Mouse (Mus musculus): ENCODE data around the gene Ccdc141. TPM values are rescaled to one million over a fixed set of nuclear protein-coding genes. Genes with fewer than 3 reads are reported as not detected.

Ccdc141 gene
- polyA plus RNA-seq, 1 experiment from 2014 or later: 8.4 TPM

- H3K4me3 ChIP-seq (ENCODE audit: low read depth, low read length): no peak overlapping the region
- H3K4me2 ChIP-seq: no peak overlapping the region
- H3K27ac ChIP-seq (ENCODE audit: low read depth): no peak overlapping the region
- no peaks in the 10 kb centered on the region for H3K9me3 ChIP-seq (ENCODE audit: low read depth, low read length)
- ATAC-seq (ENCODE audit: insufficient read depth): no peak
- no peaks in the 10 kb centered on the region for H3K27me3 ChIP-seq (ENCODE audit: insufficient read depth, low read length)
- no peak for TF ChIP-seq CTCF (IDR thresholded peaks at IDR 0.05; ENCODE audit: low read depth)
- H3K36me3 ChIP-seq (ENCODE audit: insufficient read depth): no peaks in the 10 kb centered on the region
- no peak for DNase-seq
- H3K4me1 ChIP-seq (ENCODE audit: insufficient read depth): no peaks in the 10 kb centered on the region
- no peak overlapping the region for H3K9ac ChIP-seq
- WGBS: 18% methylated on average over 5 of the region's 5 CpGs
Observed at GRCm38 (mm10) chr2:76983601-76984000, 186.8 kb downstream of the Ccdc141 start.

GRCm38 (mm10) chr2:76982391-76983145 is 187.9 kb downstream of the Ccdc141 start, which contains the start of gene Ttn:
TSS of gene Ttn (minus strand) at chr2:76982547.
- TF ChIP-seq CTCF (IDR thresholded peaks at IDR 0.05; ENCODE audit: low read depth): no peak
- H3K27ac ChIP-seq (ENCODE audit: low read depth): no peak within 1 kb of the TSS; the same call in 1 of the 2 replicates

GRCm38 (mm10) chr2:76981717-76982116 is 188.7 kb downstream of the Ccdc141 start:
- no peak overlapping the region for H3K9ac ChIP-seq
- H3K4me3 ChIP-seq (ENCODE audit: low read depth, low read length): no peak overlapping the region
- no peak overlapping the region for H3K4me2 ChIP-seq
- TF ChIP-seq CTCF (IDR thresholded peaks at IDR 0.05; ENCODE audit: low read depth): no peak
- no peaks in the 10 kb centered on the region for H3K9me3 ChIP-seq (ENCODE audit: low read depth, low read length)
- ATAC-seq (ENCODE audit: insufficient read depth): no peak
- no peaks in the 10 kb centered on the region for H3K36me3 ChIP-seq (ENCODE audit: insufficient read depth)
- H3K4me1 ChIP-seq (ENCODE audit: insufficient read depth): no peaks in the 10 kb centered on the region
- H3K27ac ChIP-seq (ENCODE audit: low read depth): no peak overlapping the region
- DNase-seq: no peak
- 48% methylated on average over 5 of the region's 5 CpGs for WGBS
- no peaks in the 10 kb centered on the region for H3K27me3 ChIP-seq (ENCODE audit: insufficient read depth, low read length)

More at GRCm38 (mm10) chr2:76982391-76983145, 187.9 kb downstream of the Ccdc141 start, which contains the start of gene Ttn:
- Histone ChIP-seq H3K9ac (no peak within 1 kb of the TSS), H3K27me3 (ENCODE audit: insufficient read depth, low read length) (no peaks in the 10 kb centered on the region), H3K4me2 (no peak within 1 kb of the TSS), H3K9me3 (ENCODE audit: low read depth, low read length) (no peaks in the 10 kb centered on the region), H3K4me1 (ENCODE audit: insufficient read depth) (no peaks in the 10 kb centered on the region), H3K4me3 (ENCODE audit: low read depth, low read length) (no peak within 1 kb of the TSS), H3K36me3 (ENCODE audit: insufficient read depth) (no peaks in the 10 kb centered on the region)
- ATAC-seq (ENCODE audit: insufficient read depth) (no peak), DNase-seq (no peak)
- WGBS: 73% methylated on average over 18 of the region's 18 CpGs

GRCm38 (mm10) chr2:76980146-76980545 is 190.3 kb downstream of the Ccdc141 start:
- no peak overlapping the region for H3K9ac ChIP-seq
- no peak overlapping the region for H3K27ac ChIP-seq (ENCODE audit: low read depth)
- 0 out of 2 replicates have a peak overlapping the region, but pooled peaks have one; percentile 4 for H3K4me3 ChIP-seq (ENCODE audit: low read depth, low read length)
- DNase-seq (peak; percentile 46), ATAC-seq (ENCODE audit: insufficient read depth) (no peak)
- no peaks in the 10 kb centered on the region for H3K36me3 ChIP-seq (ENCODE audit: insufficient read depth)
- no peak overlapping the region for H3K4me2 ChIP-seq
- peak; percentile 69 for TF ChIP-seq CTCF (IDR thresholded peaks at IDR 0.05; ENCODE audit: low read depth)
- no peaks in the 10 kb centered on the region for H3K27me3 ChIP-seq (ENCODE audit: insufficient read depth, low read length)
- 42% methylated on average over 9 of the region's 9 CpGs for WGBS
- H3K4me1 ChIP-seq (ENCODE audit: insufficient read depth): no peaks in the 10 kb centered on the region
- H3K9me3 ChIP-seq (ENCODE audit: low read depth, low read length): no peaks in the 10 kb centered on the region

GRCm38 (mm10) chr2:76977650-76978049 is 192.8 kb downstream of the Ccdc141 start:
- TF ChIP-seq CTCF (IDR thresholded peaks at IDR 0.05; ENCODE audit: low read depth): no peak
- no peak overlapping the region for H3K9ac ChIP-seq
- no peak for DNase-seq
- H3K9me3 ChIP-seq (ENCODE audit: low read depth, low read length): no peaks in the 10 kb centered on the region
- no peak for ATAC-seq (ENCODE audit: insufficient read depth)
- no peak overlapping the region for H3K27ac ChIP-seq (ENCODE audit: low read depth)
- no peaks in the 10 kb centered on the region for H3K36me3 ChIP-seq (ENCODE audit: insufficient read depth)
- no peak overlapping the region for H3K4me2 ChIP-seq
- H3K4me3 ChIP-seq (ENCODE audit: low read depth, low read length): no peak overlapping the region
- WGBS: 63% methylated on average over 6 of the region's 6 CpGs
- no peaks in the 10 kb centered on the region for H3K4me1 ChIP-seq (ENCODE audit: insufficient read depth)
- no peaks in the 10 kb centered on the region for H3K27me3 ChIP-seq (ENCODE audit: insufficient read depth, low read length)

- no peak for TF ChIP-seq CTCF (IDR thresholded peaks at IDR 0.05; ENCODE audit: low read depth)
- 63% methylated on average over 4 of the region's 4 CpGs for WGBS
- Histone ChIP-seq H3K4me3 (ENCODE audit: low read depth, low read length) (no peak overlapping the region), H3K4me2 (no peak overlapping the region), H3K27me3 (ENCODE audit: insufficient read depth, low read length) (no peaks in the 10 kb centered on the region), H3K9ac (no peak overlapping the region), H3K4me1 (ENCODE audit: insufficient read depth) (no peaks in the 10 kb centered on the region), H3K9me3 (ENCODE audit: low read depth, low read length) (no peaks in the 10 kb centered on the region), H3K27ac (ENCODE audit: low read depth) (no peak overlapping the region), H3K36me3 (ENCODE audit: insufficient read depth) (no peaks in the 10 kb centered on the region)
- DNase-seq: no peak
- ATAC-seq (ENCODE audit: insufficient read depth): no peak
Observed at GRCm38 (mm10) chr2:76972051-76972450, 198.4 kb downstream of the Ccdc141 start.

- Histone ChIP-seq H3K9ac (no peak overlapping the region), H3K4me2 (no peak overlapping the region), H3K36me3 (ENCODE audit: insufficient read depth) (no peaks in the 10 kb centered on the region), H3K4me1 (ENCODE audit: insufficient read depth) (no peaks in the 10 kb centered on the region), H3K27me3 (ENCODE audit: insufficient read depth, low read length) (no peaks in the 10 kb centered on the region), H3K27ac (ENCODE audit: low read depth) (no peak overlapping the region), H3K4me3 (ENCODE audit: low read depth, low read length) (no peak overlapping the region), H3K9me3 (ENCODE audit: low read depth, low read length) (no peaks in the 10 kb centered on the region)
- TF ChIP-seq CTCF (IDR thresholded peaks at IDR 0.05; ENCODE audit: low read depth): no peak
- DNase-seq (no peak), ATAC-seq (ENCODE audit: insufficient read depth) (no peak)
- WGBS: 59% methylated on average over 5 of the region's 5 CpGs
Observed at GRCm38 (mm10) chr2:76971069-76971468, 199.4 kb downstream of the Ccdc141 start.
